Mouse (Mus musculus) embryo, embryonic 11.5 days (tissue): ENCODE measurements around the gene Trim16.
A peak's percentile ranks its signal among the peaks of the same experiment; 100 is the strongest.

Experiments
- DNase-seq: peaks from one replicate; pipeline ENCODE4 v3.0.0-alpha.2; 2012; ENCODE audit warnings: low read depth, low spot score

Trim16 gene

GRCm38 (mm10) chr11:62830387-62830786 is 10.4 kb downstream of the Trim16 start:
- no peak for DNase-seq

- DNase-seq: no peak
Observed at GRCm38 (mm10) chr11:62831906-62832305, 11.9 kb downstream of the Trim16 start.

- no peak for DNase-seq
Observed at GRCm38 (mm10) chr11:62844562-62844961, 24.5 kb downstream of the Trim16 start.

GRCm38 (mm10) chr11:62845730-62846129 is 25.7 kb downstream of the Trim16 start:
- no peak for DNase-seq

- DNase-seq: peak; percentile 46
Observed at GRCm38 (mm10) chr11:62846961-62847654, 27.1 kb downstream of the Trim16 start, which contains the start of gene Fbxw10. TSS of gene Fbxw10 (plus strand) at chr11:62847069.

- no peak for DNase-seq
Observed at GRCm38 (mm10) chr11:62847655-62848191, 27.7 kb downstream of the Trim16 start.

- no peak for DNase-seq
Observed at GRCm38 (mm10) chr11:62848301-62848700, 28.3 kb downstream of the Trim16 start.

GRCm38 (mm10) chr11:62851199-62851598 is 31.2 kb downstream of the Trim16 start:
- no peak for DNase-seq

- DNase-seq: no peak
Observed at GRCm38 (mm10) chr11:62853334-62853733, 33.3 kb downstream of the Trim16 start.

GRCm38 (mm10) chr11:62865562-62865961 is 45.5 kb downstream of the Trim16 start:
- DNase-seq: no peak

GRCm38 (mm10) chr11:62866685-62867084 is 46.7 kb downstream of the Trim16 start:
- DNase-seq: no peak

- no peak for DNase-seq
Observed at GRCm38 (mm10) chr11:62869201-62869600, 49.2 kb downstream of the Trim16 start.

GRCm38 (mm10) chr11:62869715-62870371 is 49.8 kb downstream of the Trim16 start:
- DNase-seq: no peak

- no peak for DNase-seq
Observed at GRCm38 (mm10) chr11:62873479-62873878, 53.4 kb downstream of the Trim16 start.

GRCm38 (mm10) chr11:62875696-62876095 is 55.7 kb downstream of the Trim16 start:
- no peak for DNase-seq

- no peak for DNase-seq
Observed at GRCm38 (mm10) chr11:62876445-62876844, 56.4 kb downstream of the Trim16 start.

- DNase-seq: no peak
Observed at GRCm38 (mm10) chr11:62877391-62877790, 57.4 kb downstream of the Trim16 start.

GRCm38 (mm10) chr11:62878728-62879127 is 58.7 kb downstream of the Trim16 start:
- DNase-seq: no peak

- DNase-seq: peak; percentile 96
Observed at GRCm38 (mm10) chr11:62879220-62880048, 59.4 kb downstream of the Trim16 start, which contains the start of gene Tvp23b. TSS of gene Tvp23b (plus strand) at chr11:62879455.

- no peak for DNase-seq
Observed at GRCm38 (mm10) chr11:62883407-62883806, 63.4 kb downstream of the Trim16 start.

- no peak for DNase-seq
Observed at GRCm38 (mm10) chr11:62885323-62885722, 65.3 kb downstream of the Trim16 start.

GRCm38 (mm10) chr11:62890796-62891195 is 70.8 kb downstream of the Trim16 start:
- DNase-seq: no peak
